Mouse (Mus musculus) intestine, embryonic 15.5 days (tissue): Measurements from ENCODE around the gene Ccdc88c. TPM values are rescaled to one million over a fixed set of nuclear protein-coding genes. Genes with fewer than 3 reads are reported as not detected.

Experiments used
- ATAC-seq: fragments of 200-750 bp; cut with Nextera tagmentation; 2 replicates; pipeline ENCODE4 v1.8.0; 2017; ENCODE audit warnings: moderate TSS enrichment, moderate library complexity
- H3K27ac ChIP-seq: fragments of 300-500 bp; sonication (generic); 2 replicates; pipeline ENCODE4 v1.5.1; 2015; ENCODE audit warnings: mild to moderate bottlenecking, inconsistent platforms
- H3K27me3 ChIP-seq: fragments of 300-500 bp; sonication (generic); replicated peaks from 2 replicates; pipeline ENCODE4 v1.6.1; 2015; ENCODE audit warnings: inconsistent platforms
- H3K36me3 ChIP-seq: fragments of 300-500 bp; sonication (generic); 2 replicates; pipeline ENCODE4 v1.6.1; 2015; ENCODE audit warnings: inconsistent platforms
- H3K4me1 ChIP-seq: fragments of 300-500 bp; sonication (generic); replicated peaks from 2 replicates; pipeline ENCODE4 v1.6.1; 2015; ENCODE audit warnings: inconsistent platforms
- H3K4me2 ChIP-seq: fragments of 300-500 bp; sonication (generic); replicated peaks from 2 replicates; pipeline ENCODE4 v1.6.1; 2015; ENCODE audit warnings: mild to moderate bottlenecking, inconsistent platforms
- H3K4me3 ChIP-seq: fragments of 300-500 bp; sonication (generic); replicated peaks from 2 replicates; pipeline ENCODE4 v1.5.1; 2015; ENCODE audit warnings: inconsistent platforms
- H3K9ac ChIP-seq: fragments of 300-500 bp; sonication (generic); 2 replicates; pipeline ENCODE4 v1.6.1; 2015; ENCODE audit warnings: inconsistent platforms
- H3K9me3 ChIP-seq: fragments of 300-500 bp; sonication (generic); 2 replicates; pipeline ENCODE4 v1.6.1; 2016; ENCODE audit warnings: inconsistent platforms
- WGBS: fragments of 180-500 bp; shearing (Covaris S2); methylation state at CpG from one replicate; pipeline ENCODE4 v1.1.7; 2015; 5-methylcytosine and 5-hydroxymethylcytosine counted together
- polyA plus RNA-seq: library from polyadenylated mRNA; unstranded; fragments of >200 nt; fragmentation: Nextera tagmentation; extraction: Ambion mirVana; gene quantifications from 2 replicates; pipeline ENCODE4 v1.2.1, GENCODE M21; 2015

The Ccdc88c gene
- polyA plus RNA-seq, 1 experiment from 2014 or later = 14.9 TPM

GRCm38 (mm10) chr12:101005665-101006420 is 23.0 kb downstream of the Ccdc88c start:
- ATAC-seq = no peak
- no peaks in the 10 kb centered on the region for H3K9me3 ChIP-seq
- H3K4me2 ChIP-seq = no peak overlapping the region
- H3K4me3 ChIP-seq = no peak overlapping the region
- H3K4me1 ChIP-seq = peaks cover 42% of the 10 kb centered on the region
- H3K27me3 ChIP-seq = no peaks in the 10 kb centered on the region
- no peak overlapping the region for H3K9ac ChIP-seq
- no peak overlapping the region for H3K27ac ChIP-seq
- WGBS = 88% methylated on average over 12 of the region's 12 CpGs
- H3K36me3 ChIP-seq = no peaks in the 10 kb centered on the region

GRCm38 (mm10) chr12:101004982-101005381 is 23.9 kb downstream of the Ccdc88c start:
- Histone ChIP-seq H3K4me2 (no peak overlapping the region), H3K27me3 (no peaks in the 10 kb centered on the region), H3K4me3 (no peak overlapping the region), H3K9ac (no peak overlapping the region), H3K4me1 (peaks cover 43% of the 10 kb centered on the region), H3K36me3 (no peaks in the 10 kb centered on the region), H3K27ac (no peak overlapping the region), H3K9me3 (no peaks in the 10 kb centered on the region)
- 91% methylated on average over 5 of the region's 5 CpGs for WGBS
- ATAC-seq = no peak

GRCm38 (mm10) chr12:101002801-101003513 is 25.9 kb downstream of the Ccdc88c start:
- no peaks in the 10 kb centered on the region for H3K27me3 ChIP-seq
- no peak overlapping the region for H3K4me3 ChIP-seq
- WGBS = 39% methylated on average over 4 of the region's 4 CpGs
- peaks cover 50% of the 10 kb centered on the region for H3K4me1 ChIP-seq
- no peak overlapping the region for H3K4me2 ChIP-seq
- ATAC-seq = peak; percentile 68
- peak overlapping the region; percentile 61 for H3K27ac ChIP-seq
- H3K9me3 ChIP-seq = no peaks in the 10 kb centered on the region
- no peak overlapping the region for H3K9ac ChIP-seq
- no peaks in the 10 kb centered on the region for H3K36me3 ChIP-seq

- Histone ChIP-seq H3K4me2 (no peak overlapping the region), H3K9me3 (no peaks in the 10 kb centered on the region), H3K4me3 (no peak overlapping the region), H3K36me3 (no peaks in the 10 kb centered on the region), H3K27me3 (no peaks in the 10 kb centered on the region), H3K27ac (peak overlapping the region; percentile 66), H3K4me1 (peaks cover 57% of the 10 kb centered on the region), H3K9ac (no peak overlapping the region)
- WGBS = 54% methylated on average over 7 of the region's 7 CpGs
- ATAC-seq = no peak
These were observed 29.5 kb downstream of the Ccdc88c start for GRCm38 (mm10) chr12:100999061-100999954.

- ATAC-seq = 0 out of 2 replicates have a peak, but pooled peaks have one; percentile 4
- Histone ChIP-seq H3K4me1 (peaks cover 54% of the 10 kb centered on the region), H3K9me3 (no peaks in the 10 kb centered on the region), H3K27me3 (no peaks in the 10 kb centered on the region), H3K9ac (no peak overlapping the region), H3K4me2 (no peak overlapping the region), H3K27ac (peak overlapping the region; percentile 66), H3K36me3 (no peaks in the 10 kb centered on the region), H3K4me3 (no peak overlapping the region)
- WGBS = 27% methylated on average over 8 of the region's 8 CpGs
These were observed 30.3 kb downstream of the Ccdc88c start for GRCm38 (mm10) chr12:100998564-100998962.

- peak; percentile 8; the same call in 1 of the 2 replicates for ATAC-seq
- no peaks in the 10 kb centered on the region for H3K9me3 ChIP-seq
- H3K4me2 ChIP-seq = no peak overlapping the region; the same call in 1 of the 2 replicates
- H3K4me1 ChIP-seq = peaks cover 57% of the 10 kb centered on the region
- no peak overlapping the region for H3K9ac ChIP-seq
- 11% methylated on average over 10 of the region's 10 CpGs for WGBS
- peak overlapping the region; percentile 66 for H3K27ac ChIP-seq
- no peak overlapping the region for H3K4me3 ChIP-seq
- no peaks in the 10 kb centered on the region for H3K36me3 ChIP-seq
- no peaks in the 10 kb centered on the region for H3K27me3 ChIP-seq
These were observed 30.9 kb downstream of the Ccdc88c start for GRCm38 (mm10) chr12:100997830-100998563.

GRCm38 (mm10) chr12:100996378-100996898 is 32.4 kb downstream of the Ccdc88c start:
- Histone ChIP-seq H3K36me3 (no peaks in the 10 kb centered on the region), H3K4me2 (no peak overlapping the region), H3K9ac (no peak overlapping the region), H3K27me3 (no peaks in the 10 kb centered on the region), H3K4me1 (peaks cover 48% of the 10 kb centered on the region), H3K4me3 (no peak overlapping the region), H3K27ac (no peak overlapping the region; the same call in 1 of the 2 replicates), H3K9me3 (no peaks in the 10 kb centered on the region)
- 54% methylated on average over 5 of the region's 5 CpGs for WGBS
- no peak for ATAC-seq

- WGBS = 66% methylated on average over 16 of the region's 16 CpGs
- H3K27me3 ChIP-seq = no peaks in the 10 kb centered on the region
- no peak for ATAC-seq
- no peak overlapping the region for H3K4me2 ChIP-seq
- no peaks in the 10 kb centered on the region for H3K36me3 ChIP-seq
- H3K9ac ChIP-seq = no peak overlapping the region
- H3K4me3 ChIP-seq = no peak overlapping the region
- no peaks in the 10 kb centered on the region for H3K9me3 ChIP-seq
- H3K27ac ChIP-seq = no peak overlapping the region
- peaks cover 42% of the 10 kb centered on the region for H3K4me1 ChIP-seq
These were observed 33.1 kb downstream of the Ccdc88c start for GRCm38 (mm10) chr12:100995607-100996377.

- H3K4me1 ChIP-seq = peaks cover 40% of the 10 kb centered on the region
- 77% methylated on average over 3 of the region's 3 CpGs for whole genome bisulfite sequencing
- no peak for ATAC-seq
- no peak overlapping the region for H3K4me2 ChIP-seq
- H3K27me3 ChIP-seq = no peaks in the 10 kb centered on the region
- no peak overlapping the region for H3K27ac ChIP-seq
- H3K4me3 ChIP-seq = no peak overlapping the region
- no peaks in the 10 kb centered on the region for H3K9me3 ChIP-seq
- H3K36me3 ChIP-seq = no peaks in the 10 kb centered on the region
- H3K9ac ChIP-seq = no peak overlapping the region
These were observed 34.5 kb downstream of the Ccdc88c start for GRCm38 (mm10) chr12:100994140-100995015.

- H3K4me3 ChIP-seq = no peak overlapping the region
- H3K9ac ChIP-seq = no peak overlapping the region
These were observed 35.7 kb downstream of the Ccdc88c start for GRCm38 (mm10) chr12:100993146-100993545.

More at GRCm38 (mm10) chr12:100993146-100993545, 35.7 kb downstream of the Ccdc88c start:
- Histone ChIP-seq H3K4me1 (peaks cover 29% of the 10 kb centered on the region), H3K4me2 (no peak overlapping the region), H3K27me3 (no peaks in the 10 kb centered on the region), H3K27ac (no peak overlapping the region), H3K36me3 (no peaks in the 10 kb centered on the region), H3K9me3 (no peaks in the 10 kb centered on the region)
- 54% methylated on average over 3 of the region's 3 CpGs for WGBS
- no peak for ATAC-seq
